Mouse (Mus musculus): ENCODE data around the gene Armh3.

GRCm38 (mm10) chr19:46039478-46039877 is 41.2 kb upstream of the Armh3 start:
- TF ChIP-seq CTCF (IDR thresholded peaks at IDR 0.05; ENCODE audit: extremely low read depth, insufficient read depth, low read length) (no peak), POLR2A (IDR thresholded peaks at IDR 0.05; ENCODE audit: extremely low read depth, insufficient read depth, low read length) (peak; percentile 43; the same call in 1 of the 2 replicates)

Data from cortical plate, adult 2 months (tissue).